Mouse (Mus musculus) c-Kit-negative CD71-positive TER-119-positive erythroid progenitor cells, embryonic 14.5 days (primary cell): ENCODE results near the gene Hypk.
A peak's percentile ranks its signal among the peaks of the same experiment; 100 is the strongest.

Experiments used
- DNase-seq: peaks from one replicate; pipeline ENCODE4 v3.0.0-alpha.2; 2013; ENCODE audit warnings: low read depth, low spot score

Gene Hypk

DNA sequence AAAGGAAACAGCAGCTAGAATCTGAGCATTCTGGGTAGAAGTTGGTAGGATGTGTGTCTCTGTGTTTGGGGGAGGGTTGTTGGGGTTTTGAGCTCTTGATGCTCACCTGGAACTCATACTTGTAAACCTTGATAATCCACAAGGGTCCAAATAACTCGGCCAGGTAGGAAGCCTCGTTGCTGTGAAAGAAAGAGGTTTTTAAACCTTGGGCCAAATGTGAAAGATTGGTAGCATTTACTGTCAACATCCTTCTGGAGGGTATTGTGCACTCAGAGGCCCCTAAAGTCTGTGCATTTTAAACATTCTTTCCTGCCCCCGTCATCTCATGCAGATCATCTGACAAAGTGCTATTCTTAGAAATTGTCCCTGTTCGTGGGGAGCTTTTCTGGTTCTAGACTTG lies at the start of gene Hypk:
Gene Hypk (plus strand): TSS at position 301 of the 400 bp plus-strand sequence.
- no peak for DNase-seq

DNA sequence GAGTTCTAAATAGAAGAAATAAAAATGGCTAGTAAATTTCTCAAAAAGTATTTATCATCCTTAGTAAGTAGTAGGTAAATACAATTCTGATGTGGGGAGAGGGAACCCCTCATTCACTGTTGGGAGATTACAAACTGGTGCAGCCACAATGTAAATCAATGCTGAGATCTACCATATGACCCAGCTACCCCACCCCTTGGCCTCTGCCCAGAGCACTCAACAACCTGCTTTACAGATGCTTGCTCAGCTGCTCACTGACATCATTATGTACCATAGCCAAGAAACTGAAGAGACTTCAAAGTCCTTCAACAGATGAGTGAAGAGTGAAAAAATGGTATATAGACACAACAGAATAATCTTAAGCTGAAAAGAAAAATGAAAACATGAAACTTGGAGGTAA lies 49.8 kb upstream of the Hypk start:
- no peak for DNase-seq

DNA sequence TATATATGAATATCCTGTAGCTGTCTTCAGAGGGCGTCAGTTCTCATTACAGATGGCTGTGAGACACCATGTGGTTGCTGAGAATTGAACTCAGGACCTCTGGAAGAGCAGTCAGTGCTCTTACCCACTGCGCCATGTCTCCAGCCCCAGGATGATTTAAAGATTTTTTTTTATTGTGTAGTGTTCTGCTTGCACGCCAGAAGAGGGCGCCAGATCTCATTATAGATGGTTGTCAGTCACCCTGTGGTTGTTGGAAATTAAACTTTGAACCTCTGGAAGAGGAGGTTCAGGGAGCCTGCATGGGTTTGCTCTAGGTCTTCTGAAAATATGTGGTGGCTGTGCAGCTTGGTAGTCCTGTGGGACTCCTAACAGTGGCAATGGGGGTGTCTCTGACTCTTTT lies 44.9 kb upstream of the Hypk start:
- peak; percentile 67 for DNase-seq

DNA sequence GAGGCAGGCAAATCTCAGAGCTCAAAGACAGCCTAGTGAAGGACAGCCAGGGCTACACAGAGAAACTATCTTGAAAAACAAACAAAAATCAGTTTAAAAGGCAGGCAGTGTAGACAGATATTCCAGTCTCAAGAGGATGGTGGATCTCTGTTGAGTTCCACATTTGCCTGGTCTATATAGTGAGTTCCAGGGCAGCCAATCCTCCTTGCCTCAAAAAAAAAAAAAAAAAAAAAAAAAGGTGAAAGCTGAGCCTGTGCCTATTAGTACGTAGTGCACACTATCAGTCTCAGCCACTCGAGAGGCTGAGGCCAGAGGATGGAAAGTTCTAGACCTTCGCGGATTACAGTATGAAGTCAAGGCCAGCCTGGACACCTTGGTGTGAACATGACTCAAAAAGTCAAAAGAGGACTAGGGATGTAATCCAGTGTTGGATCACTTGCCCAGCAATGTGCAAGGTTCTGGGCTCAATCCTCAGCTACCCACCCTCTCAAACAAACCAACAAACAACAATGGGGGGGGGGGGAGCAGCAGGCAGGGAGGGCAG lies 40.2 kb upstream of the Hypk start:
- DNase-seq, result peak; percentile 41

DNA sequence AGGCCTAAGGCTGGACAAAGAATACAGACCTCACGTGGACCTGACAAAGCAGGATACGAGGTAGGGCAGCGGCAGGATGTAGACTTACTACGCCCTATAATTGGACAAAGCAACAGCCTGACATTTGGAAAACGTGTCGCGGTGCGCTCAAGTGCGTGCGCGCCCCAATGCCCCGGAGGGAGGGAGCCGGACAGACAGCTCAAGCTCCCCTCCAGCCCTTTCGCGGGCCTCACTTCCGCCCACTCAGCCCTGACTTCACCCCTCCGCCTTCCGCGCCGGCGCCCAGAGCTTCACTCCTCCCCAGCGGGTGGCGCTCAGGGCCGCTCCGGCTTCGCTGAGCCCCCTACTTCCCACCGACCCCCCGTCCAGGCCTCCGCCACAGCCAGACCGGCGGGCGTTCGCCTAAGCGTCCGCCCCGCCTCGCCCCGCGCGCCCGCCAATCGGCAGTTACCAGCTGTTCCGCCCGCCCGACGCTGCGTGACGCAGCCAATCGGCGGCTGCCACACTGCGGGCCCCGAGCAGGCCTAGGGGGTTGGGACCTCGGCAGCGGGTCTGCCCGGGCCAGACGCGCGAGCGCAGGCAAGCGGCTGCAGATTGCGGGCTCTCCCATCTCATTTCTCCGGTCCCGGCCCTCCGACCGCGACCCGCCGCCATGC lies 39.6 kb upstream of the Hypk start, which contains the start of the genes Pdia3 and Catsper2:
Gene Pdia3 (plus strand): TSS at position 389 of the 656 bp plus-strand sequence.
Gene Catsper2 (minus strand): TSS at position 406 of the 656 bp plus-strand sequence.
- DNase-seq, result peak; percentile 83

DNA sequence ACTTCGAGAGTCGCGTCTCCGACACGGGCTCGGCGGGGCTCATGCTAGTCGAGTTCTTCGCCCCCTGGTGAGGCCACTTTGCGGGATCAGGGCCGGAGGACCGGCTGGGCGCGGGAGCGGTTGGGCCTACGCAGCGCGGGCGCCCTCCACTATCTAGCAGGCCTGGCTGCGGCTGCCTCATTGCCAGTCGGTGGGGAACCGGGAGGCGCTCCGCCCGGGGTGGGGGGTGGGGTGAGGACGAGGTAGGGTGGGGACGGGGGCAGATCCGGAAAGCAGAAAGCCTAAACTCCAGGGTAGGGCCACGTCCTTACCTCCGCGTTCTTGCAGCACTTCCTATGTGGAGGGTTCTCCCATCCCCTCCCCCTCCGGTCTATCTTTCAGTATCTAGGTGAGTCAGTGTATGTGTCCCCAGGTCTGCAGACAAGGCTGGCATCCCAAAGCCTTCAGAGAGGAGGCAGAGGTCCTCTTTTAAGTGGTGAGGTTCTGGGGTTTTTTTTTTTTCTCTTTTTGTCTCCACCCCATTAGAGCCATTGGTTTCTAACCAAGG lies 38.9 kb upstream of the Hypk start:
- peak; percentile 42 for DNase-seq

DNA sequence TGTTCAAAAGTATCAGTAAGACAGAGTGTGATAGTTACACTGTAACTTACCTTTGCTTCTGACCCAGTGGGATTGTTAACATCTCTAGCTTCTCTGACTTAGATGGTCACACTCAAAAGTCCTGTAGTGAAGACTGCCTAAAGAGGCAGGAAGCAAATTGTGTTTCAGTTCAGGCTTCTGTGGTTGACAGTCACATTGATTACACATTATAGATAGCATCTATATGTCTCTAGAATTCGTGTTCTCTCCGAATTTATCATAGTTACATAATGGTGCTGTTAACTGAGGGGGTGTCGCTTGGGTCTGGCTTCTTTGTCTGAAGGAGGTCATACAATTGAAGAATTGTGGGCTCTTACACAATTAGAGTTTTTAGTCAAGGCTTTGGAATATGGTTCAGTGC lies 38.0 kb upstream of the Hypk start:
- no peak for DNase-seq

DNA sequence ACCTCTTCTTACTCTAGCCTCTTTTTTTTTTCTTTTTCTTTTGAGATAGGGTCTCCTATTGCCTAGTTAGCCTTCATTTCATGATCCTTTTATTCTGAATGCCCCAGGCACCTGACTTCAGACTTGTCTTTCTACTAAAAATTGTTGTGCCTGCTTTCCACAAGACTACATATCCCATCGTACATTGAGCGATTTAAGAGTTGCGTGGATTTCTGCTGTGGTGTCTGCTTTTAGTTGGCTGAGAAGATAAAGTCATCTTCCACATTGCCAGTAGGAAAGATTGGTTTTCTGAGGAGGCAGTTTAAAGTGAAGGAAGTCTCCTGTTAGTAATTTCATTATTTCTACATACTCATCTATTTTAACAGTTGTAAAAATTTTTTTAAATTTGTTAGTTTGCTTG lies 37.5 kb upstream of the Hypk start:
- DNase-seq, result no peak

DNA sequence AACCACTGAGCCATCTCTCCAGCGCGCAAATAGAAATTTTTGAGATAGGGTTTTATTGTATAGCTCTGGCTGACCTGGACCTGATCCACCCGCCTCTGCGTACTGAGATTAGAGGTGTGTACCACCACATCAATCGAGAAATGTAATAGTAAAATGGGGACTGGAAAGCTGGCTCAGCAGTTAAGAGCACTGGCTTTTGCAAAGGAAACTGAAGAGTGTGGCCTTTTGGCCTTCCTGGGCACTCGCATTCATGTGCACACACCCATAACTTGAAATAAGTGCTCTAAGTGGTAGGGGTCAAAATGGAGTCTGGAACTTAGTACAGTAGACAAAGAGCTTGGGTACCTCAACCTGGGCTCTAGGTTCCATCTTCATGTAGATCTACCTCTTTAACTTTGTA lies 36.7 kb upstream of the Hypk start:
- DNase-seq, result no peak

DNA sequence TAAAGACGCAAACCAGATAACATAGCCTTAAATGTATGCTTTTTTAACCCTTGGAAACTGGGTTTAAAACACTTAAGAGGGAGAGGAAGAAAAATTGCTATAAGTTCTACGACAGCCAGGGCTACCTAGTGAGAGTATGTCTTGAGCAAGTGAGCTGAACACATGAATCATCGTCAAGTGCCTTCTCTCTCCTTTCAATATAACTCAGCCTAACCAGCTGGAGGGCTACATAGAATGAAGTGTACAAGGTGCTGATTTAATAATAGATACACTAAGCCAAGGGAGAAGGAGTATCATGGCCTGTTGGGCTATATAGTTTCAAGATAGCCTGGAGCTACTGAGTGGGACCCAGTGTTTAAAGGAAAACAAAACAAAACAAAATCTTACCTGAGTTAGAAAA lies 34.6 kb upstream of the Hypk start:
- DNase-seq, result no peak

DNA sequence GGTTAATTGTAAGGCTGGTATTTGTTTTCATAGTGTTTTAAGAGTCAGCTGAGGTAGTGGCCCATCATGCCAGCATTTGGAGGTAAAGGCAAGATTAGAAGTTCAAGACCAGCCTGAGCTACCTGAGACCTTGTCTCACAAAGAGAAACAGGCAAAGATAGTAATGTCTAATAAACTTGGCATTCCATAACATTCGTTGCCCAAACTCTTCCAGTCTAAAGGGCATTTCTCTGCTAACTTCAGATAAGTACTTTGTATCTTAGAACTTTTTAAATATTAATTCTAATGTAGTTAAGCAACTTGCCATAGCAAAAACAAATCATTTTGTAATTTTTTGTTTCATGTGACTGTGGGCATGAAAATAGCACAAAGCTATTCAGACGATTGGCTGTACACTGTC lies 29.9 kb upstream of the Hypk start:
- no peak for DNase-seq

DNA sequence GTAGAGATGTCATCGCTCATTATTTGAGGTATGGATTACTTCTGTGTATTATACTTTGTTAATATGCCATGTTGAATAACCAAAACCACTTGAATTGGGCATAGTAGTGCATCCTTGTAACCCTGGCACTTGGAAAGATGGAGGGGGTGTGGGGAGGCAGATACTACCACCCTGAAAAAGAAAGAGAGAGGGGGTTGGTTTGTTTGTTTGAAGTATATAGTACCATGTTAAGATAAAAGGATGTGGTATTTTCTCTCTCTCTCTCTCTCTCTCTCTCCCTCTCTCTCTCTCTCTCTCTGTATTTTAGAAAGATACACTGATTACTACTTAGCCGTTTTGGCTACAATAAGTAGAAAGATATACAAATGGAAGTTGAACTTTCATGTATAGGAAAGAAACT lies 27.2 kb upstream of the Hypk start:
- DNase-seq, result no peak

DNA sequence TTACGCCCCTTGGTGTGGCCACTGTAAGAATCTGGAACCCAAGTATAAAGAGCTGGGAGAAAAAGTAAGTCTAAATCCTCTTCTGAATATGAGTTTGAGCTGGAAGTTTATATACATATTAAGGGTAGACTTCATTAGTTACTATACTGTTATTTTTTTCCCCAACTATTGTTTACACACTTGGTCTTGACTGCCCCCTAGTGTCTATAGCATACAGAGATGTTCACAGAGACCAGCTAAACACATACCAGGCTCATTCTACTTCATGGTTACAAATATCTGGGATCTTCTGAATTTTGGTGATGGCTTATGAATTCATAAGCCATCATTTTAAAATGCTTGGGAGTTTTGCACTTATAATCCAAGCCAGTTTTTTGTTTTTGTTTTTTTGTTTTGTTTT lies 18.2 kb upstream of the Hypk start:
- no peak for DNase-seq

DNA sequence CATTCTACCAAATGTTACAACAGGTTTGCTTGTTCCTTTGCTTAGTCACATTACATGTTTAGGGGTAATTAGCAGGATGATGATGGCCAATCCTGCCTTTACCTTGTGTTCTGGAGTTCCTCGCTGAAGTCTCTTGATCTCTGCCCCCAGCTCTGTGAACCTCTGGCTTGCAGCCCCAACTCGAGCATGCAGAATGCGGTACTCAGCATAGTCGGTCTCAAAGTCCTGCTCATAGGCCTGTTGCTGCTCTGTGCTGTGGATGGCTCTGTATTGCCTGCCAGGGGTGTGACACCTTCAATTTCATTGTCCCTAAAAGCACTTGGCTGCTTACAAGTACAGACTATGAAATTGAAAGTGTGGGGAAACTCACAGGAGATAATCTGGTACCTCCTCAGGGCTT lies 13.3 kb upstream of the Hypk start:
- DNase-seq, result no peak

DNA sequence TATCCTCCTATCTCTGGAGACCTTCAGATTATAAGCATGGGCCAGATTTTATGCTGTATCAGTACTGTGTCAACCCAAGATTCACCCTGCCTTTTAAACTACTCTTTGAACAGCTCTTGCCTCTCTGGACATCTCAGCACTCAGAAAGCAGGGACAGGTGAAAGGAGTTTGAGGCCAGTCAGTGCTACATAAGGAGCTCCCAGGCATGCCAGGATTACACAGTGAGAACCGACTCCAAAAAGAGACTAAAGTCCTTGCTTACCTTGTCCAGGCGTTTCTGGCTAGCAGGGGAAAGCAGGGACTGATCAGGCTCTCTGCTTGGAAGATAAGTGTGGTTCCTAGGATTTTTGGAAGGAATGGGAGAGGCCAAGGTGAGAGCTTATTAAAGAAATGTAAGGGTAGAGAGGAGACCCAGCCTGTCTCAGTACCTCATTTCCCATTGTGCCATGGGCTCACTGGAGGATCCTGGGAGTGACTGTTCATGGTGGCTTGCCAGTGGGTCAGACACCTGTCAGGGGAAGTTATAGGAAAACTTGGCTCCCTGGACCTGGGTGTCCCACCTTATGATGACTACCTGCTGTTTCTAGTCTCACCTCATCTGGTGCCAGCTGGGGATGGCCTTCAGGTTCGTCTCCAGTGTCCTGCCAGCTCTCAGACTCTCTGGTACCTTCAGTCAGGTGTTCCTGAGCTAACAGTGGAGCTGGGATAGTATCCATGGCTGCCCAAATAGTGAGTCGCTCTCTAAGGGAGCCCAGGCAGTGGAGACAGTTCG lies 12.1 kb upstream of the Hypk start:
- no peak for DNase-seq

DNA sequence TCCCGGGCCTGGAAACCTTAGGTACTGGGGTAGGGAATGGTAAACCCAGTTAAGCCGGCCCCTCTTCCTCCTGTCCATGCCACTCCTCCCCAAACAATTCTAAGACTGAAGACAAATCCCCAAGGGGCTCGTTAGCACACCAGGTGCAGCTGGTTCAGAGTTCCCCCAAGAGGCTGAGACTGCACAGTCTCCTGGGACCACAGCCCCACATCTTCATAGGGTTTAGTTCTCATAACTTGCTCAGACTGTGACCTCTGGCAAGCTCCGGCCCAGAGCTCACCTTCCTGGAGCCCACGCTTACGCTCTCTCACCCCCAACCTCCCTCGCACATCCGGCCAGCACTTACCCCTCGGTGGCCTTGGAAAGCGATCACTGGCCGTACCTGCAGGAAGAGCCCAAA lies 11.3 kb upstream of the Hypk start:
- no peak for DNase-seq

DNA sequence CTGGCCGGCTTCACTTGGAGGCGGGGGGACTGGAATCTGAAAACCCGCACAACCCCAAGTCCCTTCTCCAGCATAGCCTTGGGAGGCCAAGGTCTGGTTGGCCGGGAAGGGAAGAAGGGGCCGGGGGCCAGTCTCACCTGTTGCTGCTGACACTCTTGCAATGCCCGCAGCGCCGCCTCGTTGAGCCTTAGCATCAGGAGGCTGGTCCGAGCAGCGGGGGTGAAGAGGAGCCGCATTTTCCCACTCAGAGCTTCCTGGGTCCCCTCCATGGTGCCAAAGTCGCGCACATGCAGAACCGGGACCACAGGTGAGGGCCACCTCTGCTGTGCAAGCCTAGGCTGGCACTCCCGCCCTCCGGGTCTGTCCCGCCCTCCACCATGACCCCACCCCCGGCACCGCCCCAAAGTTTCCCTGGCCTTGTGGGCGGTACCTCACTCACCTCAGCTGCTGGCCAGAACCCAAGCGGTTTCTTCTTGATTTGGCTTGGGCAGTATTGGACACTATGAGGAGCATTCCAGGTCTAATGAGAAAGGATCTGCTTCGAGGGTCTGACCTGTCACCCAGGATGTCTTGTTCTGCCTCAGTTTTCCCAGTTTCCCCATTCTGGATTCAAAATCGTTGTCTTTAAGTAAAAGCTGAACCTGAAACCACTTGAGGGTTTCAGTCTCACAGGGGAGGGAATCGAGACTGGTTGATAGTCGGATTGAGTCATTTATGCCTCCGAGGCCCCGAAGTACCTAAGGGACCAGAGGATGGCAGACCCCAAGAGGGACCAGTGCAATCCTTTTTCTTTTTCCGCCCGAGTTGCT lies 10.6 kb upstream of the Hypk start:
- DNase-seq, result peak; percentile 69

DNA sequence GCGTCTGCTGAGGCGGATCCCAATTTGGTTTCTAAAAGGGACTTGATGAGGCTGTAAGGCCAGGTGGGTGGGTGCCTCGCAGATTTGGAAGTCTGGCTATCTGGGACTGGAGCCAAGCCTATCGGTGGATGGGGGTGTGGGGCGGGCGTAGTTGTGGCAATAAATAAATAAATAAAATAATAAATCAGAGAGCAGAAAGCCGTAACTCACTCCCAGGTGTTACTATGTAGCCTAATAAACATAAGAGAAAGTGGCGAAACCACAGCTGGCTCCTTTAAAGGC lies 10.1 kb upstream of the Hypk start:
- DNase-seq, result no peak

DNA sequence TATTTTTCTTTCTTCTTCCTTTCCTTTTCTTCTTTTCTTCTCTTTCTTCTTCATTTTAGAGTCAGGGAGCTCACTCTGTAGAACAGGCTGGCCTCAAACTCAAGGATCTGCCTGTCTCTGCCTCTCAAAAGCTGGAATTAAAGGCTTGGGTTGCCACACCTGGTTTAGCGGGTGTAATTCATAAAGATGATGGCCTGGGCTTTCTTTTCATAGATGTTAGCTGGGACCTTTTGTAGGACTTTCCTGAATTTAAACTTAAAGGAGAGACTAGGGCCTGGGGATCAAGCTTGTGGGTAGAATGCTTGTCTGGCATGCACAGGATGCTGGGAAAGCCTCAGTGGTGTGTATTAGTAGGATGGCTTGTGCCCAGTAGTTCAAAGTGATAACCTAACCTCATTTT lies 8.9 kb upstream of the Hypk start, which contains the start of gene Ell3:
Gene Ell3 (minus strand): TSS at position 101 of the 400 bp plus-strand sequence.
- no peak for DNase-seq

DNA sequence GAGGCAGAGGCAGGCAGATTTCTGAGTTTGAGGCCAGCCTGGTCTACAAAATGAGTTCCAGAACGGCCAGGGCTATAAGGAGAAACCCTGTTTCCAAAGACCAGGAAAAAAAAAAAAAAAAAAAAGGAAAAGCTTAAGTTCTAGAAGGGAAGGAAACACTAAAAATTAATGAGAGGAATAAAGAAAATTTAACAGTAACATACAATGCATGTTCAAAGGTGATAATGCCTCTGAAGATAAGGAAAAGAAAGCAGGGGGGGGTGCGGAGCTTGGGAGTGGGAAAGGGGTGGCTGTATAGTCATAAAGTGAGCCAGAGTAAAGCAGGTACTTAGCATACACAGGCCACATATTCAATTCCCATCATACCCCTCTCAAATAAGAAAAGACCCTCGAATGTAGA lies 8.0 kb upstream of the Hypk start:
- no peak for DNase-seq

DNA sequence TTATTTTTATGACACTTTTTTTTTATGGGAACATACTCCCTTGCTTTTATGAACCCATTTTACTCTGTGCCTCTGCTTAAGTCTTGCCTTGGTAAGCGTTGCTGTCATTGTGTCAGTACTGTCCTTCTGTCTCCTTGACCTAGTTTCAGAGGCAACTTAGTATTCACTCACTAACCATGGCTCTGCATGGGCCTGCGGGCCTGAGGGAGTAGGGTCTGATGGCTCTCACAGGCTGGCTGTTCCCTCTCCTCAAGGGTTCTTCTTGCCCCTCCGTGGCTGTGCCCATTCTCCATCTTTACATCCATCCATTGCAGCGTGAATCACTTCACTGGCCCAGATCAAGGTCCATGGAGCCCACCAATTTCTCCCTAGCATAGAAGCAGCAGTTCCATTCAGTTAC lies 6.6 kb upstream of the Hypk start:
- DNase-seq, result no peak

DNA sequence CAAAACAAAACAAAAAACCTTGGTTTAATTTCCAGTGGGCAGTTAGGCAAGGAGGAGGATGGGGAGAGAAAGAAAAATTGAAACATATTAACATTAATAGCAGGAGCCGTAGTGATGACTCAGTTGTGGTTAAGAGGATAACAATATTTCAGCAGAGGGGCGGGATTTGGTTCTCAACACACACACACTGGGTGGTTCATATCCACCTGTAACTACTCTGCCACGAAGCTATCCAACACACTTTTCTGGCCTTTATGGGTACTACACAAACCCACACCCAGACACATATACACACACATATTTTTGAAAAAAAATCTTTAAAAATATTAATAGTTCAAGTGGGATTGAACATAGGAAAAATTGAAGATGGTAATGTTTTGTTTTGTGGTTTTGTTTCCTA lies 6.1 kb upstream of the Hypk start:
- DNase-seq, result no peak
